Comparison of ENCODE assay signal across 27 mouse cellular contexts in genomic region chr5:105849643-105850042, GRCm38 (mm10). TPM values are rescaled to one million over a fixed set of nuclear protein-coding genes. Genes with fewer than 3 reads are reported as not detected.
DNase-seq lines count a peak whose midpoint lies in the region; ATAC-seq and TF ChIP-seq lines count a peak whose summit lies in the region.
"Had no signal": no experiment of that assay in that cellular context is flagged by ENCODE, and none has a peak within 500 bp of the region (broad histone marks: within the 10 kb centered on the region; RNA-seq: fewer than 3 reads in every experiment).

No protein-coding gene starts in this region.

- H3K9me3 ChIP-seq in embryonic facial prominence, embryonic 15.5 days (replicated peaks), result no peaks in the 10 kb centered on the region
- no peaks in the 10 kb centered on the region for H3K9me3 ChIP-seq in embryonic facial prominence, embryonic 10.5 days
- H3K9me3 ChIP-seq in lung, postnatal 0 days (ENCODE audit: low read length), result no peaks in the 10 kb centered on the region
- H3K9me3 ChIP-seq in megakaryocyte, embryonic 14.5 days, result no peaks in the 10 kb centered on the region
- H3K9me3 ChIP-seq: forebrain, embryonic 13.5 days; heart, embryonic 12.5 days; hindbrain, embryonic 10.5 days; hindbrain, embryonic 15.5 days; kidney, embryonic 15.5 days; limb, embryonic 12.5 days; liver, embryonic 15.5 days; midbrain, embryonic 10.5 days had no signal

- 42% methylated on average over 3 of the region's 3 CpGs for WGBS in embryonic facial prominence, embryonic 15.5 days
- WGBS in embryonic facial prominence, embryonic 10.5 days, result 79% methylated on average over 3 of the region's 3 CpGs
- 16% methylated on average over 3 of the region's 3 CpGs for whole genome bisulfite sequencing in lung, postnatal 0 days
- WGBS in lung, adult 2 months, result 17% methylated on average over 3 of the region's 3 CpGs

- no peak; the same call in 1 of the 2 replicates for TF ChIP-seq EP300 in lung, postnatal 0 days (IDR thresholded peaks at IDR 0.05)

- peaks cover 10% of the 10 kb centered on the region; the same call in 1 of the 2 replicates for H3K4me1 ChIP-seq in embryonic facial prominence, embryonic 15.5 days
- H3K4me1 ChIP-seq in embryonic facial prominence, embryonic 10.5 days, result peaks cover 9% of the 10 kb centered on the region
- peaks cover 7% of the 10 kb centered on the region for H3K4me1 ChIP-seq in lung, postnatal 0 days (ENCODE audit: insufficient read depth, low read depth, low read length)
- H3K4me1 ChIP-seq in lung, adult 2 months (ENCODE audit: control insufficient read depth, insufficient read depth, low read length), result peaks cover 8% of the 10 kb centered on the region
- H3K4me1 ChIP-seq in megakaryocyte, embryonic 14.5 days, result peaks cover 60% of the 10 kb centered on the region
- H3K4me1 ChIP-seq: hindbrain, embryonic 10.5 days; hindbrain, embryonic 15.5 days; limb, embryonic 12.5 days; liver, embryonic 15.5 days; midbrain, embryonic 10.5 days had no signal

- no peak overlapping the region for H3K4me3 ChIP-seq in embryonic facial prominence, embryonic 15.5 days (replicated peaks)
- no peak overlapping the region for H3K4me3 ChIP-seq in embryonic facial prominence, embryonic 10.5 days
- no peak overlapping the region for H3K4me3 ChIP-seq in lung, postnatal 0 days (ENCODE audit: low read depth, low read length)
- H3K4me3 ChIP-seq in lung, adult 2 months (replicated peaks; ENCODE audit: extremely low read depth, low read depth, low read length), result no peak overlapping the region
- peak overlapping the region; percentile 62 for H3K4me3 ChIP-seq in megakaryocyte, embryonic 14.5 days (replicated peaks)
- H3K4me3 ChIP-seq: forebrain, embryonic 13.5 days; heart, embryonic 12.5 days; hindbrain, embryonic 10.5 days; hindbrain, embryonic 15.5 days; kidney, embryonic 15.5 days; layer of hippocampus, adult 2 months; left cerebral cortex, adult 2 months; limb, embryonic 12.5 days; liver, embryonic 15.5 days; midbrain, embryonic 10.5 days had no signal

- 0 out of 2 replicates have a peak, but pooled peaks have one; percentile 34 for ATAC-seq in embryonic facial prominence, embryonic 15.5 days (ENCODE audit: insufficient number of reproducible peaks, low FRiP score, low TSS enrichment, low read depth)
- ATAC-seq in lung, postnatal 0 days, result peak; percentile 78; the same call in 1 of the 2 replicates
- ATAC-seq: forebrain, embryonic 13.5 days; midbrain, embryonic 16.5 days had no signal

- no peak overlapping the region for H3K27ac ChIP-seq in embryonic facial prominence, embryonic 15.5 days (replicated peaks)
- H3K27ac ChIP-seq in embryonic facial prominence, embryonic 10.5 days (replicated peaks), result no peak overlapping the region
- peak overlapping the region; percentile 21; the same call in 1 of the 2 replicates for H3K27ac ChIP-seq in lung, postnatal 0 days (ENCODE audit: low read length)
- H3K27ac ChIP-seq: forebrain, embryonic 13.5 days; hindbrain, embryonic 10.5 days; hindbrain, embryonic 15.5 days; kidney, embryonic 15.5 days; layer of hippocampus, adult 2 months; left cerebral cortex, adult 2 months; limb, embryonic 12.5 days; liver, embryonic 15.5 days; midbrain, embryonic 10.5 days had no signal

- H3K27me3 ChIP-seq in embryonic facial prominence, embryonic 15.5 days, result no peaks in the 10 kb centered on the region
- no peaks in the 10 kb centered on the region for H3K27me3 ChIP-seq in embryonic facial prominence, embryonic 10.5 days (replicated peaks; ENCODE audit: low read depth, poor library complexity, severe bottlenecking)
- no peaks in the 10 kb centered on the region for H3K27me3 ChIP-seq in lung, postnatal 0 days (replicated peaks; ENCODE audit: insufficient read depth, low read length)
- H3K27me3 ChIP-seq in megakaryocyte, embryonic 14.5 days (replicated peaks), result no peaks in the 10 kb centered on the region
- H3K27me3 ChIP-seq: forebrain, embryonic 13.5 days; hindbrain, embryonic 15.5 days; kidney, embryonic 15.5 days; limb, embryonic 12.5 days; liver, embryonic 15.5 days had no signal

- no peak overlapping the region for H3K9ac ChIP-seq in embryonic facial prominence, embryonic 15.5 days
- no peak overlapping the region for H3K9ac ChIP-seq in lung, postnatal 0 days (replicated peaks; ENCODE audit: low read depth)
- H3K9ac ChIP-seq: forebrain, embryonic 13.5 days; heart, embryonic 12.5 days; hindbrain, embryonic 15.5 days; kidney, embryonic 15.5 days; limb, embryonic 12.5 days; liver, embryonic 15.5 days had no signal

- no peak for TF ChIP-seq CTCF in lung, postnatal 0 days (IDR thresholded peaks at IDR 0.05)
- TF ChIP-seq CTCF in lung, adult 2 months (IDR thresholded peaks at IDR 0.05; ENCODE audit: insufficient read depth, low read length), result no peak
- TF ChIP-seq CTCF in brain, embryonic 14.5 days (IDR thresholded peaks at IDR 0.05; ENCODE audit: borderline replicate concordance, extremely low read depth, insufficient read depth, insufficient read length), result no peak

- no peak for TF ChIP-seq POLR2A in lung, adult 2 months (IDR thresholded peaks at IDR 0.05; ENCODE audit: borderline replicate concordance, extremely low read depth, low read depth, low read length)
- no peak for TF ChIP-seq POLR2A in brain, embryonic 14.5 days (IDR thresholded peaks at IDR 0.05; ENCODE audit: borderline replicate concordance, extremely low read depth, insufficient read depth, insufficient read length, poor library complexity, severe bottlenecking)

- H3K4me2 ChIP-seq in embryonic facial prominence, embryonic 15.5 days (replicated peaks), result no peak overlapping the region
- no peak overlapping the region for H3K4me2 ChIP-seq in lung, postnatal 0 days (replicated peaks; ENCODE audit: low read depth, low read length)
- H3K4me2 ChIP-seq: forebrain, embryonic 13.5 days; heart, embryonic 12.5 days; hindbrain, embryonic 15.5 days; kidney, embryonic 15.5 days; limb, embryonic 12.5 days; liver, embryonic 15.5 days had no signal

- no peaks in the 10 kb centered on the region for H3K36me3 ChIP-seq in embryonic facial prominence, embryonic 15.5 days
- H3K36me3 ChIP-seq in embryonic facial prominence, embryonic 10.5 days (replicated peaks), result no peaks in the 10 kb centered on the region
- H3K36me3 ChIP-seq in lung, postnatal 0 days (ENCODE audit: insufficient read depth, low read length), result no peaks in the 10 kb centered on the region
- H3K36me3 ChIP-seq in megakaryocyte, embryonic 14.5 days (replicated peaks; ENCODE audit: low read length), result no peaks in the 10 kb centered on the region
- H3K36me3 ChIP-seq: G1E; heart, embryonic 12.5 days; hindbrain, embryonic 10.5 days; hindbrain, embryonic 15.5 days; kidney, embryonic 15.5 days; limb, embryonic 12.5 days; liver, embryonic 15.5 days; midbrain, embryonic 10.5 days had no signal

- DNase-seq in embryonic facial prominence, embryonic 10.5 days (ENCODE audit: low spot score), result no peak
- DNase-seq in lung, postnatal 0 days (ENCODE audit: low spot score), result peak; percentile 57
- DNase-seq in lung, adult 2 months, result no peak
- DNase-seq in brain, embryonic 14.5 days (ENCODE audit: low read depth), result peak; percentile 43
- DNase-seq in spleen, adult 18-20 months, result no peak
- DNase-seq in MN1 (ENCODE audit: low spot score), result no peak
- DNase-seq: cerebellum, adult 18-20 months; cerebellum, postnatal 10 days; gastrocnemius, postnatal 14 days; heart, adult 18-20 months; kidney, adult 18-20 months; kidney, postnatal 25 days; right cerebral cortex, postnatal 4 days had no signal

RNA-seq across cellular contexts. Expression of gene Zfp326, which starts 26.7 kb away (rescaled TPM):
- polyA plus RNA-seq in embryonic facial prominence, embryonic 15.5 days (2015; fragmentation: Nextera tagmentation; extraction: Ambion mirVana), result 34.9 and 41.2 TPM in 2 replicates
- polyA plus RNA-seq in embryonic facial prominence, embryonic 10.5 days (2016; fragmentation: Nextera tagmentation; extraction: Ambion mirVana), result 53.4 and 56.2 TPM in 2 replicates
- 28.5 and 31.1 TPM in 2 replicates for polyA plus RNA-seq in lung, postnatal 0 days (2015; fragmentation: Nextera tagmentation; extraction: Ambion mirVana)
- polyA plus RNA-seq in lung, adult 2 months (2012; rRNA removed), result 11.7 and 14.6 TPM in 2 replicates
- 51.5 and 58.9 TPM in 2 replicates for polyA plus RNA-seq in brain, embryonic 14.5 days (2012; rRNA removed)
- 1.2 and 7.6 TPM in 2 replicates for polyA plus RNA-seq in megakaryocyte, embryonic 14.5 days (2012; ENCODE audit: insufficient read depth, low replicate concordance)

Comparison
In these comparisons a context has a peak if more than half of its experiments do, and no peak if none do; other contexts are left out.
1. DNase-seq: peak in lung, postnatal 0 days (single experiment) and brain, embryonic 14.5 days (single experiment); none in embryonic facial prominence, embryonic 10.5 days (single experiment), lung, adult 2 months (single experiment), spleen, adult 18-20 months (0 of 2) and MN1 (single experiment).